Mouse (Mus musculus) liver, embryonic 16.5 days (tissue): Measurements from ENCODE around the gene Sde2. TPM values are rescaled to one million over a fixed set of nuclear protein-coding genes. Genes with fewer than 3 reads are reported as not detected.

ENCODE experiments used
- ATAC-seq: fragments of 200-750 bp; cut with Nextera tagmentation; 2 replicates; pipeline ENCODE4 v1.8.0; 2017; ENCODE audit warnings: low read depth, mild to moderate bottlenecking, moderate number of reproducible peaks, moderate library complexity
- H3K27ac ChIP-seq: fragments of 300-500 bp; sonication (generic); 2 replicates; pipeline ENCODE4 v1.5.1; 2014; ENCODE audit warnings: mild to moderate bottlenecking, low read length
- H3K27me3 ChIP-seq: fragments of 300-500 bp; sonication (generic); 2 replicates; pipeline ENCODE4 v1.6.1; 2014; ENCODE audit warnings: low read depth, low read length, mixed read lengths; ENCODE audit not compliant: control insufficient read depth, insufficient read depth
- H3K36me3 ChIP-seq: fragments of 300-500 bp; sonication (generic); 2 replicates; pipeline ENCODE4 v1.6.1; 2014; ENCODE audit warnings: mild to moderate bottlenecking; ENCODE audit not compliant: control insufficient read depth, insufficient read depth
- H3K4me1 ChIP-seq: fragments of 300-500 bp; sonication (generic); 2 replicates; pipeline ENCODE4 v1.6.1; 2014; ENCODE audit warnings: low read depth, low read length, mixed read lengths; ENCODE audit not compliant: control insufficient read depth
- H3K4me2 ChIP-seq: fragments of 300-500 bp; sonication (generic); 2 replicates; pipeline ENCODE4 v1.6.1; 2014; ENCODE audit warnings: low read depth, low read length, mixed read lengths
- H3K4me3 ChIP-seq: fragments of 300-500 bp; sonication (generic); 2 replicates; pipeline ENCODE4 v1.5.1; 2014; ENCODE audit warnings: low read depth, mild to moderate bottlenecking, low read length
- H3K9ac ChIP-seq: fragments of 300-500 bp; sonication (generic); 2 replicates; pipeline ENCODE4 v1.6.1; 2014; ENCODE audit warnings: low read depth, low read length
- H3K9me3 ChIP-seq: fragments of 300-500 bp; sonication (generic); replicated peaks from 2 replicates; pipeline ENCODE4 v1.6.1; 2016; ENCODE audit warnings: low read length; ENCODE audit not compliant: control insufficient read depth
- WGBS: fragments of 180-500 bp; shearing (Covaris S2); extraction: QIAGEN DNeasy Blood & Tissue Kit; methylation state at CpG from one replicate; pipeline ENCODE4 v1.1.7; 2014; ENCODE audit not compliant: insufficient replicate concordance; 5-methylcytosine and 5-hydroxymethylcytosine counted together
- polyA plus RNA-seq: library from polyadenylated mRNA; unstranded; fragments of >200 nt; fragmentation: Nextera tagmentation; extraction: Ambion mirVana; gene quantifications from 2 replicates; pipeline ENCODE4 v1.2.1, GENCODE M21; 2015

Gene Sde2
- polyA plus RNA-seq, 1 experiment from 2014 or later: 20.9 TPM

DNA sequence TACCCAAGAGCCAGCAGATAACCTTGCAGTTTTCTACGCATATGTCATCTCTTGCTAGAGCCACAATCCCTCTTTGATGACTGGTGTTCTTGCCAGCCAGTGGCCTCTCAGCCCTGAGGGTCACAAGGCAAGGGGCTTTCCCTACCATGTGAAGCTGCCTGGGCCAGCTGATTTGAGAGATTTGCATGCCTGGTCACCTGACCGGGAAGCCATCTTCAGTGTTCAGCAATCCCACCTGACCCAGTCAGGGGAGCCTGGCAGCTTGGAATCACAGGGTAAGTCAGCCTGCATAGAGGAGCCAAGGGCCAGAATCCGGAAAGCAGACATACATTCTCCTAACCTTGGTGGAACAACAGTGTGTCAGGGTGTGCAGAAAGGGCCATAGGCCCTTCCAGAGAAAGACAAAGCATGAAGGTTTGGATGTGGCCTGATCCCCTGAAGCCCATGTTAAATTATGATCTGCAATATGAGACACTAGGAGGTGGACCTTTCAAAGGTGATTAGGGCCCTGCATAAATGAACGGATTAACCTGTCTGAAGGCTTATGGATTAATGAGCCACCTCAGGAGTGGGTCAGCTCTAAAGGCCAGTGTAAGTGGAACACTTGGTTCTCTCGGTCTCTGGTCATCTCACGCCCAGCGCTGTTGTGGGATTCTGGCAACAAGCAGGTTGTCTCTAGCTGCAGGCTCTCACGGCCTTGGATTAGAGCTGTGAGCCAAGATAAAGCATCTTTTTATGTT is 9.2 kb upstream of the Sde2 start:
- Histone ChIP-seq H3K27me3 (no peaks in the 10 kb centered on the region), H3K27ac (no peak overlapping the region), H3K4me3 (no peak overlapping the region), H3K36me3 (no peaks in the 10 kb centered on the region), H3K9ac (no peak overlapping the region), H3K4me2 (no peak overlapping the region), H3K9me3 (no peaks in the 10 kb centered on the region), H3K4me1 (no peaks in the 10 kb centered on the region; the same call in 1 of the 2 replicates)
- ATAC-seq: no peak
- 77% methylated on average over 8 of the region's 8 CpGs for WGBS

DNA sequence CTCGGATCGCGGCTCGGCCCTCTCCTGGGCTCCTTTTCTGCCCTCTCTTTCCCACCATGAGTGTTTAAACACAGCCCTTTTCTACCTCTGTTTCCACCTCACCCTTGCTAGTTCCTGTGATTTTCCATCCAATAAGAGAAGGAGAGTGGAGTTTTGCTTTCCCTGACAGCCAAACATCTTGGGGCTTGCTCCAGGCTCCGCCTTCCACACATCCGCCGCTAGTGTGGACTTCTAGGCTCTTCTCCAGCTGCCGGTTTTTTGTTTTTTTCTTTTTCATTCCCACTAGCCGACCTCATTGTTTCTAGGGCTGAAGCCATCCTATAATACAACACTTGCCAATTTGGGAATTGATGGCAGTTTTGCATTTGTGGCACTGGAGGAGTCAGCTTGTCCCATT is 2.8 kb upstream of the Sde2 start:
- ATAC-seq: peak; percentile 41
- H3K4me2 ChIP-seq: peak overlapping the region; percentile 78
- H3K9me3 ChIP-seq: no peaks in the 10 kb centered on the region
- 0% methylated on average over 9 of the region's 9 CpGs for WGBS
- no peaks in the 10 kb centered on the region for H3K27me3 ChIP-seq
- H3K27ac ChIP-seq: peak overlapping the region; percentile 95
- peaks cover 2% of the 10 kb centered on the region; the same call in 1 of the 2 replicates for H3K36me3 ChIP-seq
- H3K4me1 ChIP-seq: peaks cover 37% of the 10 kb centered on the region
- peak overlapping the region; percentile 75 for H3K9ac ChIP-seq
- H3K4me3 ChIP-seq: peak overlapping the region; percentile 54

DNA sequence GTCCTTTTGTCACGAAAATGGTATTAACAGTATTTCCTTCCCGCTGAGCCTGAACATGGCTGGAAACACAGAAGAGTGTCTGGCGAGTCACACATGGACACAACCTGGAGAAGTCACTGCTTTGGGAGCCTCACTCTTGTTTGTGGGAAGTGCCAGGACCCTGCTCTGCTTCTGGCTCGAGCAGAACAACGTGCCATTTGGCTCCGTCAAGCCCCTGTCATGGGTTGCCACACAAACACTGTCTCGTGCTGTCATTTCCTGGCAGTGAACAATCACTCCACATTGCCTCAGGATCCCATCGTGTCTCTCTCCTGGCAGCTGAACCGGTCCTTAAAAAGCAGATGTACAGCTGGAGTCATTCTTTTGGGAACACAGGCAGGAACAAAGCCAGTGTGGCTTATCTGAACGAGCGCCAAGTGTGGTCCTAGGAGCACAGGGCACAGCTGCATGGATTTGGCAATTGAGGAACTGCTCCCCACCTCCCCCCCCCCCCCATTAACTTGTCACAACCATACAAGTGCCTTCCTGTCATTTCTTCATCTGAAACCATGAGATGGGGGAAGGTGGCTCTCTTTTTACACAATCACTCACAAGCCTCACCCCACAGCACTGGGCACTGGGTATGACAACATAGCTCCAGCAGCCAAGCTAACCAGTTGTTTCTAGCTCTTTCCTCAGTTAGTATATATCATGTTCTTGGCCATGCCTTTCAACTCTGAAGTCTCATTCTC is 2.3 kb upstream of the Sde2 start:
- Histone ChIP-seq H3K9me3 (no peaks in the 10 kb centered on the region), H3K4me2 (peak overlapping the region; percentile 78), H3K4me1 (peaks cover 37% of the 10 kb centered on the region), H3K27ac (peak overlapping the region; percentile 95), H3K27me3 (no peaks in the 10 kb centered on the region), H3K9ac (peak overlapping the region; percentile 75), H3K36me3 (peaks cover 2% of the 10 kb centered on the region; the same call in 1 of the 2 replicates), H3K4me3 (peak overlapping the region; percentile 54)
- WGBS: 5% methylated on average over 11 of the region's 11 CpGs
- no peak for ATAC-seq

DNA sequence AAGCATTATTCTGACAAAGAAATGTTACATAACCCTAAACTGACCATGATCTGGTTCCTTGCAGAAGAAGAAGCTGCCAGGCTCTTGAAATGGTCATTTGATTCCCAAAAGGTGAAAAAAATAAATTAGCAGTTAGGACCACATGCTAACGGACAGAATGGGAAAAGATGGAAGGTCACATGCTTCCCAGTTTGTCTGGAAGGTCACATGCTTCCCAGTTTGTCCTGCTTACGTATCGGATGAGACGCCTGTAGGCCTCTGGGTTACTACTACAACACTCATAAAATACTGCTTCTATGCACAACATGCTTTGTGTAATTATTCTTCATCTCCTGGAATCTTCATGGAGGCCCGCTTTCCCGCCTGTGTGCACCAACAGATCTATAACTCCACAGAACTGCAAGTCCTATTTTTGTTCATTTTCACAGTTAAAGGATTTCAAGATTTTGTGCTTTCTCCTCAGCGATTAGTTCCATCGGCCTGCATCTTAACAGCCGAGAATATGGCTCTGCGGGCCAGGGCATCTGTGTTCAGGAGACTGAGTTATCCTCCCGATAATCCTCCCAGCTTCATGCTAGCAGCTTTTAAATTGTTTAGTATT is 1.1 kb upstream of the Sde2 start:
- H3K4me1 ChIP-seq: peaks cover 39% of the 10 kb centered on the region
- ATAC-seq: no peak

DNA sequence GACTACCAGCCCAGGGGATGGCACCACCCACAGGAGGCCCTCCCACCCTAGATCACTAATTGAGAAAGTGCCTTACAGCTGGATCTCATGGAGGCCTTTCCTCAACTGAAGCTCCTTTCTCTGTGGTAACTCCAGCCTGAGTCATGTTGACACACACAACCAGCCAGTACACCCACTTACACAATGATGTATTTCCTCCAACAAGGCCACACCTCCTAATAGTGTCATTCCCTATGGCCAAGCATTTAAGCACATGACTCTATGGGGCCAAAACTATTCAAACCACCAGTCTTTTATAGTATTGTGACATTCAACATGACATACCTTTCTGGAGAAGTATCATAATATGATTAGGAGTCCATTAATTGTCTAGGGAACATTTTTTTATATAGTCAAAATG is 7.8 kb downstream of the Sde2 start:
- peaks cover 13% of the 10 kb centered on the region for H3K4me1 ChIP-seq
- H3K36me3 ChIP-seq: peaks cover 73% of the 10 kb centered on the region
- no peaks in the 10 kb centered on the region for H3K9me3 ChIP-seq
- H3K4me2 ChIP-seq: no peak overlapping the region
- H3K4me3 ChIP-seq: no peak overlapping the region
- H3K27ac ChIP-seq: no peak overlapping the region
- no peak for ATAC-seq
- no peak overlapping the region for H3K9ac ChIP-seq
- H3K27me3 ChIP-seq: no peaks in the 10 kb centered on the region

More for the DNA sequence above, 1.1 kb upstream of the Sde2 start:
- H3K36me3 ChIP-seq: peaks cover 2% of the 10 kb centered on the region; the same call in 1 of the 2 replicates
- no peaks in the 10 kb centered on the region for H3K9me3 ChIP-seq
- H3K4me3 ChIP-seq: peak overlapping the region; percentile 64
- WGBS: 30% methylated on average over 11 of the region's 11 CpGs
- H3K9ac ChIP-seq: peak overlapping the region; percentile 84
- peak overlapping the region; percentile 99 for H3K27ac ChIP-seq
- H3K4me2 ChIP-seq: peak overlapping the region; percentile 85
- no peaks in the 10 kb centered on the region for H3K27me3 ChIP-seq

DNA sequence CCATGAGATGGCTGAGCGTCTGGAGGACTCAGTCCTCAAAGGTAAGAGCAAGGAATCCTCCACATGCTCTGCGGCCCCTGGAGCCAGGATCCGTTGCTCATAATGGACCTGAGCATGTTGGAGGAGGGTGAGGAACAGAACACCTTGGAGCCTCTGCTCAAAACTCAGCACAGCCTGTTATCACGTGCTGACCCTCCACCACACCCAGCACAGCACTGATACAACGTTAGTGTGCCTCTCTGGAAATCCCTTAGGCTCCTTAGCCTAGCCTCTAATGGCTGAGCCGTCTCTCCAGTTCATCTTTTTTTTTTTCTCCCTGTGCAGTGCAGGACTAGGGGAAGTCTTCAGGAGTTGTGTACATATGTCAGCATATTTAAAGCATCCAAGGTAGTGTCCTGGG is 9.1 kb downstream of the Sde2 start:
- Histone ChIP-seq H3K9ac (no peak overlapping the region), H3K9me3 (no peaks in the 10 kb centered on the region), H3K27ac (no peak overlapping the region), H3K4me3 (no peak overlapping the region), H3K4me1 (peaks cover 11% of the 10 kb centered on the region), H3K36me3 (peaks cover 83% of the 10 kb centered on the region), H3K27me3 (no peaks in the 10 kb centered on the region), H3K4me2 (no peak overlapping the region)
- ATAC-seq: peak; percentile 64
- WGBS: 51% methylated on average over 6 of the region's 6 CpGs

DNA sequence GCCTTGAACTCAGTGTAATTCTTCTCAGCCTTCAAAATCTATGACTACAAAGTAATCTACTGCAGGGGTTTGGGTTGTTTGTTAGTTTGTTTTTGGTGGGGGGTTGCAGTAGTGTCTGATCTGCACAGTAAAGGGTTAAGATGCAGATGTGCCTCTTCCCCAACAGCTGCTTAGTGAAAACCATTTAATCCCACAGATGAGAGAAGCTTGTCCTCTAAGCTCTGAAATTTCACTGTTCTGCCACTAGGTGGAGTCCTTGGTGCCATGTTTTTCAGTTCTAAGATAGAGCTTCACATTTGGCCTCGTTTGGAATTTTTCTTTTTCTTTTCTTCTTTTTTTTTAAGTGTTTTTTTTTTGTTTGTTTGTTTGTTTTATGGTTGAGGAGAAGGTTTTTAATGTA is 12.7 kb downstream of the Sde2 start:
- no peak overlapping the region for H3K9ac ChIP-seq
- H3K9me3 ChIP-seq: no peaks in the 10 kb centered on the region
- peaks cover 11% of the 10 kb centered on the region for H3K4me1 ChIP-seq
- H3K4me2 ChIP-seq: no peak overlapping the region
- H3K27ac ChIP-seq: peak overlapping the region; percentile 11; the same call in 1 of the 2 replicates
- peaks cover 79% of the 10 kb centered on the region for H3K36me3 ChIP-seq
- no peak overlapping the region for H3K4me3 ChIP-seq
- peak; percentile 42; the same call in 1 of the 2 replicates for ATAC-seq
- H3K27me3 ChIP-seq: no peaks in the 10 kb centered on the region
- 8% methylated on average over 1 of the region's 1 CpGs for WGBS

DNA sequence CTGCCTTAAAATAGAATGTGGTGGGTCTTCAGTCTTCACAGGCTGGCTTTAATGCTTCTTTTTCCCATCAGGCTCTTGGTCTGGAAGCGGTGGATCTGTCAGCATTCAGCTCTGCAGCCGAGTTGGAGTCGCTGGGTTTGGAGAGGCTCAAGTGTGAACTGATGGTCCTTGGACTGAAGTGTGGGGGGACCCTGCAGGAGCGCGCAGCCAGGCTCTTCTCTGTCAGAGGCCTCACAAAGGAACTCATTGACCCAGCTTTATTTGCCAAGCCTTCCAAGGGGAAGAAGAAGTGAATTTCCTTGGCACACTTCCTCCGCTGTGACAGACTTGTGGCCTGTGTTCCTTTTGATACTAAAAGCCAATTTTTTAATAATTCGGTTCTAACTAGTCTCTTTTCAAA is 15.1 kb downstream of the Sde2 start:
- no peaks in the 10 kb centered on the region for H3K9me3 ChIP-seq
- H3K4me2 ChIP-seq: no peak overlapping the region
- no peak overlapping the region for H3K4me3 ChIP-seq
- H3K36me3 ChIP-seq: peaks cover 60% of the 10 kb centered on the region
- WGBS: 92% methylated on average over 7 of the region's 7 CpGs
- no peak overlapping the region for H3K27ac ChIP-seq
- ATAC-seq: no peak
- peaks cover 2% of the 10 kb centered on the region; the same call in 1 of the 2 replicates for H3K4me1 ChIP-seq
- no peaks in the 10 kb centered on the region for H3K27me3 ChIP-seq
- no peak overlapping the region for H3K9ac ChIP-seq
